Mouse (Mus musculus): ENCODE data around the gene Rbfox1.
A peak's percentile ranks its signal among the peaks of the same experiment; 100 is the strongest.

Rbfox1 gene

GRCm38 (mm10) chr16:5992045-5993011 lies 107.2 kb downstream of the Rbfox1 start:
- no peak for DNase-seq (ENCODE audit: low read depth)

- DNase-seq (ENCODE audit: low read depth), result no peak
Observed at GRCm38 (mm10) chr16:5997136-5997535, 112.0 kb downstream of the Rbfox1 start.

- DNase-seq (ENCODE audit: low read depth), result no peak
Observed at GRCm38 (mm10) chr16:5997651-5998050, 112.5 kb downstream of the Rbfox1 start.

- DNase-seq (ENCODE audit: low read depth), result no peak
Observed at GRCm38 (mm10) chr16:6000016-6000415, 114.9 kb downstream of the Rbfox1 start.

- no peak for DNase-seq (ENCODE audit: low read depth)
Observed at GRCm38 (mm10) chr16:6006996-6007395, 121.8 kb downstream of the Rbfox1 start.

- DNase-seq (ENCODE audit: low read depth), result no peak
Observed at GRCm38 (mm10) chr16:6012853-6013252, 127.7 kb downstream of the Rbfox1 start.

- DNase-seq (ENCODE audit: low read depth), result peak; percentile 3
Observed at GRCm38 (mm10) chr16:6018639-6019038, 133.5 kb downstream of the Rbfox1 start.

- no peak for DNase-seq (ENCODE audit: low read depth)
Observed at GRCm38 (mm10) chr16:6019361-6019760, 134.2 kb downstream of the Rbfox1 start.

- DNase-seq (ENCODE audit: low read depth), result no peak
Observed at GRCm38 (mm10) chr16:6031280-6031679, 146.1 kb downstream of the Rbfox1 start.

- no peak for DNase-seq (ENCODE audit: low read depth)
Observed at GRCm38 (mm10) chr16:6032563-6032962, 147.4 kb downstream of the Rbfox1 start.

GRCm38 (mm10) chr16:6034876-6035275 lies 149.7 kb downstream of the Rbfox1 start:
- no peak for DNase-seq (ENCODE audit: low read depth)

- no peak for DNase-seq (ENCODE audit: low read depth)
Observed at GRCm38 (mm10) chr16:6037009-6037408, 151.9 kb downstream of the Rbfox1 start.

GRCm38 (mm10) chr16:6042766-6043165 lies 157.6 kb downstream of the Rbfox1 start:
- no peak for DNase-seq (ENCODE audit: low read depth)

- no peak for DNase-seq (ENCODE audit: low read depth)
Observed at GRCm38 (mm10) chr16:6048601-6049000, 163.4 kb downstream of the Rbfox1 start.

- no peak for DNase-seq (ENCODE audit: low read depth)
Observed at GRCm38 (mm10) chr16:6062495-6062894, 177.3 kb downstream of the Rbfox1 start.

- DNase-seq (ENCODE audit: low read depth), result no peak
Observed at GRCm38 (mm10) chr16:6065481-6065880, 180.3 kb downstream of the Rbfox1 start.

GRCm38 (mm10) chr16:6075442-6076050 lies 190.4 kb downstream of the Rbfox1 start:
- DNase-seq (ENCODE audit: low read depth), result no peak

GRCm38 (mm10) chr16:6079017-6079416 lies 193.9 kb downstream of the Rbfox1 start:
- no peak for DNase-seq (ENCODE audit: low read depth)

GRCm38 (mm10) chr16:6084701-6085365 lies 199.7 kb downstream of the Rbfox1 start:
- no peak for DNase-seq (ENCODE audit: low read depth)

GRCm38 (mm10) chr16:6086200-6086599 lies 201.0 kb downstream of the Rbfox1 start:
- no peak for DNase-seq (ENCODE audit: low read depth)

- no peak for DNase-seq (ENCODE audit: low read depth)
Observed at GRCm38 (mm10) chr16:6091326-6092123, 206.4 kb downstream of the Rbfox1 start.

Measured in induced T-regulatory cell, adult 2 months (primary cell).